Mouse (Mus musculus) Patski (cell line): Measurements from ENCODE around the gene Trim72. TPM values are rescaled to one million over a fixed set of nuclear protein-coding genes. Genes with fewer than 3 reads are reported as not detected.

Experiments
- ATAC-seq: fragments of 100-300 bp; one replicate; pipeline ENCODE4 v1.8.0; 2021
- CTCF ChIA-PET: fragments of 350-600 bp; sonication (Branson Sonifier 250); formaldehyde crosslinking; loops from one replicate; lab custom pipeline; 2022; ENCODE audit warnings: inconsistent platforms; lab: Charles Lee
- POLR2A ChIA-PET: fragments of 350-600 bp; sonication (Branson Sonifier 250); formaldehyde crosslinking; loops from one replicate; lab custom pipeline; 2022; ENCODE audit warnings: antibody characterized with exemption, inconsistent platforms; lab: Charles Lee
- DNase-seq: peaks from one replicate; pipeline ENCODE4 v3.0.0-alpha.2; 2011; ENCODE audit warnings: low read depth, low spot score
- H3K27me3 ChIP-seq: fragments of 371-371 bp; one replicate; pipeline ENCODE4 v1.5.1; 2021
- CTCF ChIP-seq: fragments of 100-300 bp; IDR thresholded peaks from one replicate; pipeline ENCODE4 v1.5.1; 2021
- in situ Hi-C: fragments of 300-500 bp; cut with MboI; formaldehyde crosslinking; loops from 3 replicates; pipeline ENCODE4 v1.11.1; 2018; ENCODE audit warnings: low pct_unique_long_range_greater_than_20kb, mixed read lengths
- polyA plus RNA-seq: library from polyadenylated mRNA; unstranded; gene quantifications from one replicate; pipeline ENCODE4 v1.2.3, GENCODE M21; 2021

The Trim72 gene
- polyA plus RNA-seq, 1 experiment from 2014 or later = 0.17 TPM

- CTCF ChIA-PET = interaction anchor here (0.8 to 1.4 kb wide), 4 partner anchors 13 to 218 kb away, joined by 3 to 4 read pairs (median 3); no protein-coding TSS in a partner anchor
- TF ChIP-seq CTCF = peak; percentile 77
- in situ Hi-C loops = loop anchor here (10.0 kb wide), 1 partner anchor 213 kb away; the partner anchor contains the start of gene Cox6a2
These were observed 11.9 kb upstream of the Trim72 start for GRCm38 (mm10) chr7:127991643-127992487.

GRCm38 (mm10) chr7:127992488-127993340, 11.0 kb upstream of the Trim72 start:
- ATAC-seq (no peak), DNase-seq (no peak)
- TF ChIP-seq CTCF = no peak
- no peaks in the 10 kb centered on the region for H3K27me3 ChIP-seq
- CTCF ChIA-PET = interaction anchor here (0.8 to 1.5 kb wide), 5 partner anchors 10 to 219 kb away, joined by 3 to 4 read pairs (median 3); no protein-coding TSS in a partner anchor
- in situ Hi-C loops = loop anchor here (10.0 kb wide), 1 partner anchor 212 kb away; the partner anchor contains the start of gene Cox6a2
- POLR2A ChIA-PET = interaction anchor here (0.5 to 1.4 kb wide), 5 partner anchors 10 to 185 kb away, joined by 3 to 5 read pairs (median 3); no protein-coding TSS in a partner anchor

More at GRCm38 (mm10) chr7:127991643-127992487, 11.9 kb upstream of the Trim72 start:
- no peak for ATAC-seq
- POLR2A ChIA-PET = interaction anchor here (0.5 to 1.4 kb wide), 4 partner anchors 11 to 184 kb away, joined by 3 to 5 read pairs (median 3); no protein-coding TSS in a partner anchor
- DNase-seq = peak; percentile 19
- no peaks in the 10 kb centered on the region for H3K27me3 ChIP-seq

GRCm38 (mm10) chr7:127993341-127993977, 10.3 kb upstream of the Trim72 start, which contains the start of gene Pycard:
TSS of gene Pycard (minus strand) at chr7:127993867.
- no peak for TF ChIP-seq CTCF
- H3K27me3 ChIP-seq = no peaks in the 10 kb centered on the region
- ChIA-PET POLR2A (interaction anchor here (0.8 to 1.4 kb wide), 3 partner anchors 9 to 15 kb away, joined by 3 to 5 read pairs (median 3); no protein-coding TSS in a partner anchor), CTCF (interaction anchor here (1.5 kb wide), 1 partner anchor 10 kb away, joined by 4 read pairs; no protein-coding TSS in a partner anchor)
- in situ Hi-C loops = loop anchor here (10.0 kb wide), 1 partner anchor 211 kb away; the partner anchor contains the start of gene Cox6a2
- ATAC-seq (no peak), DNase-seq (no peak)

- H3K27me3 ChIP-seq = no peaks in the 10 kb centered on the region
- no peak for TF ChIP-seq CTCF
- CTCF ChIA-PET = no interaction called here
- POLR2A ChIA-PET = no interaction called here
- in situ Hi-C loops = loop anchor here (10.0 kb wide), 1 partner anchor 205 kb away; the partner anchor contains the start of gene Cox6a2
- DNase-seq = no peak
- ATAC-seq = no peak
These were observed 4.3 kb upstream of the Trim72 start for GRCm38 (mm10) chr7:127999436-127999835.

- DNase-seq = no peak
- no peak for ATAC-seq
- in situ Hi-C loops = no loop called here
- CTCF ChIA-PET = no interaction called here
- POLR2A ChIA-PET = no interaction called here
- H3K27me3 ChIP-seq = no peaks in the 10 kb centered on the region
- no peak for TF ChIP-seq CTCF
These were observed 3.4 kb upstream of the Trim72 start for GRCm38 (mm10) chr7:128000068-128000950.

GRCm38 (mm10) chr7:128003098-128003497, 651 bp upstream of the Trim72 start:
- TF ChIP-seq CTCF = no peak
- ChIA-PET POLR2A (interaction anchor here (1.0 kb wide), 1 partner anchor 10 kb away, joined by 3 read pairs; the partner anchor contains the start of gene Pycard), CTCF (no interaction called here)
- in situ Hi-C loops = no loop called here
- no peaks in the 10 kb centered on the region for H3K27me3 ChIP-seq
- ATAC-seq = no peak
- DNase-seq = no peak

- in situ Hi-C loops = no loop called here
- no peaks in the 10 kb centered on the region for H3K27me3 ChIP-seq
- DNase-seq = no peak
- no peak for TF ChIP-seq CTCF
- no peak for ATAC-seq
- CTCF ChIA-PET = interaction anchor here (1.4 kb wide), 1 partner anchor 12 kb away, joined by 4 read pairs; no protein-coding TSS in a partner anchor
- POLR2A ChIA-PET = no interaction called here
These were observed 369 bp downstream of the Trim72 start for GRCm38 (mm10) chr7:128004150-128004486.

- DNase-seq = no peak
- CTCF ChIA-PET = interaction anchor here (1.4 kb wide), 1 partner anchor 13 kb away, joined by 4 read pairs; no protein-coding TSS in a partner anchor
- no peaks in the 10 kb centered on the region for H3K27me3 ChIP-seq
- POLR2A ChIA-PET = no interaction called here
- ATAC-seq = no peak
- in situ Hi-C loops = no loop called here
- no peak for TF ChIP-seq CTCF
These were observed 976 bp downstream of the Trim72 start for GRCm38 (mm10) chr7:128004487-128005362.
